Mouse (Mus musculus): ENCODE measurements around the gene Gm17334.

Gene Gm17334

GRCm38 (mm10) chr11:53737573-53737946 lies 35.4 kb downstream of the Gm17334 start:
- DNase-seq: peak in 1 of 2 experiments; percentile 53

- peak in 1 of 2 experiments; percentile 42 for DNase-seq
Observed at GRCm38 (mm10) chr11:53736771-53737572, 36.0 kb downstream of the Gm17334 start.

GRCm38 (mm10) chr11:53735682-53736245 lies 37.2 kb downstream of the Gm17334 start:
- peak; percentile 47 to 48 for DNase-seq

GRCm38 (mm10) chr11:53734970-53735681 lies 37.9 kb downstream of the Gm17334 start:
- DNase-seq: no peak

GRCm38 (mm10) chr11:53734431-53734830 lies 38.6 kb downstream of the Gm17334 start:
- no peak for DNase-seq

GRCm38 (mm10) chr11:53733824-53734223 lies 39.2 kb downstream of the Gm17334 start:
- no peak for DNase-seq

GRCm38 (mm10) chr11:53732244-53732643 lies 40.7 kb downstream of the Gm17334 start:
- no peak for DNase-seq

- no peak for DNase-seq
Observed at GRCm38 (mm10) chr11:53731457-53731856, 41.5 kb downstream of the Gm17334 start.
